Mouse (Mus musculus): ENCODE results near the gene Apoc2.
"Not testable (repeated sequence)": the region's sequence is repeated elsewhere in the genome, so short reads cannot be mapped to it uniquely, and the experiment has no call there.

Gene Apoc2

GRCm38 (mm10) chr7:19698907-19699826 lies 21.4 kb upstream of the Apoc2 start, which contains the start of gene Apoe:
Apoe (minus strand) TSS chr7:19699188.
- DNase-seq (ENCODE audit: low read depth, low spot score): peak; percentile 45

- DNase-seq (ENCODE audit: low read depth, low spot score): no peak
These were observed 20.5 kb upstream of the Apoc2 start for GRCm38 (mm10) chr7:19697949-19698906.

- DNase-seq (ENCODE audit: low read depth, low spot score): no peak
These were observed 18.7 kb upstream of the Apoc2 start for GRCm38 (mm10) chr7:19696336-19696873.

DNA sequence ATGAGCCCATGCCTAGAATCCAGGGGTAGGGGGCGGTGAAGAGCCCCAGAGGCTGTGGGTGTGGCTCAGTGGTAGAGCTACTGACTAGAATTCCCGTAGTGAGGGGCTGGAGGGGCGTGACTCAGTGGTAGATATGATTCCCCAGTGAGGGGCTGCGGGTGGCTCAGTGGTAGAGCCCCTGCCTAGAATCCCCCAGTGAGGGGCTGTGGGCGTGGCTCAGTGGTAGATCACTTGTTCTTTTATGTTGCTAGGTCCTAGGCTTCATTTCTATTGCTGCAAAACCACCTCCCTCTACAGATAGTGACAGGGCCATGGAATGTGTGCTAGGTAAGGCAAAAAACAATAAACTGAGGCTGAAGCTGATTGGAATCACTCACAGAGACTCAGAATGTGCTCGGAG lies 18.1 kb upstream of the Apoc2 start:
- no peak for DNase-seq (ENCODE audit: low read depth, low spot score)

- no peak for DNase-seq (ENCODE audit: low read depth, low spot score)
These were observed 17.5 kb upstream of the Apoc2 start for GRCm38 (mm10) chr7:19695213-19695594.

GRCm38 (mm10) chr7:19694336-19695212 lies 16.8 kb upstream of the Apoc2 start:
- DNase-seq (ENCODE audit: low read depth, low spot score): no peak

GRCm38 (mm10) chr7:19693421-19693820 lies 15.7 kb upstream of the Apoc2 start:
- no peak for DNase-seq (ENCODE audit: low read depth, low spot score)

DNA sequence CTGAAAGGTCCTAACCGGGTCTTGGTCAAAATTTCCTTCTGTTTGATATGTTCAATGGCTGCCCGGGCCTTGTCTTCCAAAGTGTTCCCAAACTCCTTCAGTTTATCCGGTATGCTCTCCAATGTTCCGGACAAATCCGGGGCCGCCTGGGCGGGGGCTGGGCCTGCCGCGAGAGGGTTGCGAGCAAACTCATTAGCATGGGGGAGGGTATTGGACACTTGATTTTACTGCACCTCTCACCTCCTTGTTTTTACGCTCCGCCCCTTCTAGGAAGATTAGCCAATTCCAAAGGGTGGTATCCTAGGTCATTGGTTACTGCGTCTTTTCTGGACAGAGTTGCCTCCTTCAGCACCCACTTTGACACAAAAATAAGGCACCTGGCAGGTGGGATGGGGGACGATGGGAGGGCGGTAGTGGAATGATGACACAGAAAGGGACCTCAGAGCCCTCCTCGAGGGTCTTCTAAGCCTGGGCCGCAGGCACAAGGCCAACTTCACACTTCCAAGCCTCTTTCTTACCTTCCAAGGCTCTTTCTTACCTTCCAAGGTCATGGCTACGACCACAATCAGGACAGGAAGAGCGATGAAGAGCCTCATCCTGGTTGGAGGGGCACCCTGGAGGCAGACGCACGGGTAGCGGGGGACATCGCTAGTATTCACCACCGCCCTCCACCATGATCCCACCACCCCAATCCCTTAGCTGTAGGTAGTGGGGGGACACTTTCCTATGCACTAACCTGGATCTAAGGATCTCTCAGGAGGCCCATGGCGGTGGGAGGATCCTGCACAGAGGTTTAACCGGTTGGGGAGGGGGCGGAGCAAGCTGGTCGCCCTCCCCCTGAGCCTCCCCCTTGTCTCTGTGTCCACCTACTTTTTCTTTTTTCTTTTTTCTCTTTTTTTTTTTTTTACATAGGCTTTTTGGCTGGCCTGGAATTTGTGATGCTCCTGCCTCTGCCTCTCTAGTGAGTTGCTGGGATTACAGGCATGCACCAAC lies 14.4 kb upstream of the Apoc2 start, which contains the start of gene Apoc1:
Gene Apoc1, minus strand, starts transcription at position 788 of the 993 bp plus-strand sequence.
- no peak for DNase-seq (ENCODE audit: low read depth, low spot score)

DNA sequence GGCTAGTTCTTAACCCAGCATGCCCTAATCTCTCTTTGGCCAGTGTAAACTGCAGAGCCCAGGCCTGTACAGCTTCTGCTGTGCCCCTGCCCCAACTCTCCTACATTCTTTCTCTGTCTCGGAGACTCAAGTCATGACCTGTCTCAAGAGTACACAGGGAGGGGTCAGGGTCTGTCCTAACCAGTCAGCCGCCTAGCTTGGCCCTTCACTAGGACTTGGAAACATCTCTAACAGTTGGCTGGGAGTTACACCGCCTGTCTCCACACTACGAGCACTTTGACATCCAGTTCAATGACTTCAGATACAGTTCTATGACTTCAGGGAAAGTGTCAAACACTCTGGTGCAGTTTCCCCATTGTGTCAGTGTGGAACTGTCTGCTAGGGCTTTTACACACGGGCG lies 13.7 kb upstream of the Apoc2 start:
- DNase-seq (ENCODE audit: low read depth, low spot score): no peak

DNA sequence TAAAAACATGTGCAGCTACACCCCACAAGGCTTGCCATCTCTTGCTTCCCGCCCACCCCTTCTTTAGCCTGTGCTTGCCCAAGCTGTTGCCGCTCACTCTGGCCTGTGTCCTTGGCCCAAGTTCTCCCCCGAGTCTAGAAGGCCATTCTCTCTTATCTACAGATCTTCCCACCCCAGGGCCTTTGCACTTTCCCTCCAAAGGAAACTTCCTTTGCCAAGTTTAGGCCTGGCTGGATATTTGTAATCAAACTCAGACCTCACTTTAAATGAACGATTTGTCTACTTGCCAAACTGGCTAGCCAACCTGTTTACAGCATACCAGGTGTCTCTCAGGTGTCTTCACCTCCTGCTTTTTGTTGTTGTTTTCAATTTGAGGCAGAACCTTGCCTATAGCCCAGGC lies 13.1 kb upstream of the Apoc2 start:
- no peak for DNase-seq (ENCODE audit: low read depth, low spot score)

- no peak for DNase-seq (ENCODE audit: low read depth, low spot score)
These were observed 10.9 kb upstream of the Apoc2 start for GRCm38 (mm10) chr7:19688611-19689010.

- DNase-seq (ENCODE audit: low read depth, low spot score): no peak
These were observed 10.4 kb upstream of the Apoc2 start for GRCm38 (mm10) chr7:19688101-19688500.

GRCm38 (mm10) chr7:19686927-19687583 lies 9.3 kb upstream of the Apoc2 start:
- not testable (repeated sequence) for DNase-seq (ENCODE audit: low read depth, low spot score)

DNA sequence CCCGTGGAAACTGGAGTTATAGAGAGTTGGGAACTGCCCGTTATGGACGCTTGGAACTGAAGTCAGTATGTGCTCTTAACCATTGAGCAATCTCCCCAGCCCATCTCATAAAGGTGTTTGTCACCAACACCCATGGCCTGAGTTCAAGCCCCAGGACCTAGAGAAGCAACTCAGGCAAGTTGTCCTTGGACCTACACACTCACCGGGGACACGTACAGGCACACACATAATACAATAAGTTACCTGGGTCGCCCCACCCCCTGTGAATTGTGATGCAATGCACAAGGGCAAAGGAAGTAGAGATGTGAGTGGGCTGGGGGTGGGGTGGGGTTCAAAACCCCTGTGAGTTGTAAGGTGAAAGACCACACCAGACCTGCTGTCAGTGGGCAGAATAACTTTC lies 8.8 kb upstream of the Apoc2 start:
- DNase-seq (ENCODE audit: low read depth, low spot score): no peak

DNA sequence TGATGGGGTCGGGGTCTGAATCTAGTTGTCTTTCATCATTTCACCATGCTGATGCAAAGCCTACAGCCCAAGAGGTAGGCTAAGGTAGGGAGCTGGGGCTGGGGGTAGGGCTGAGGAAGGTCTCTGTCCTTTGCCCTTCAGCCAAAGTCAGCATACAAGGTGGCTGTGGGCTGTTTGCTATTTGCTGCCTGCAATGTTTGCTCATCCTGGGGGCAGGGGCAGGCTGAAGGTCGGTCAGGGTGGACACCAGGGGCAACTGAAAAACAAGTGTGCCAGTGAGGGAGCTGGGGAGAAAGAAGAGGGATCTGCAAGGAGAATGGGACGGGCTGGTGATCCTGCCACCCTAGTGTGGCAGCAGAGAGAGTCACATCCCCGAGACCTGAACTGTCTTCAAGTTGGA lies 7.6 kb upstream of the Apoc2 start:
- DNase-seq (ENCODE audit: low read depth, low spot score): no peak

- DNase-seq (ENCODE audit: low read depth, low spot score): no peak
These were observed 6.0 kb upstream of the Apoc2 start for GRCm38 (mm10) chr7:19683771-19684201.

DNA sequence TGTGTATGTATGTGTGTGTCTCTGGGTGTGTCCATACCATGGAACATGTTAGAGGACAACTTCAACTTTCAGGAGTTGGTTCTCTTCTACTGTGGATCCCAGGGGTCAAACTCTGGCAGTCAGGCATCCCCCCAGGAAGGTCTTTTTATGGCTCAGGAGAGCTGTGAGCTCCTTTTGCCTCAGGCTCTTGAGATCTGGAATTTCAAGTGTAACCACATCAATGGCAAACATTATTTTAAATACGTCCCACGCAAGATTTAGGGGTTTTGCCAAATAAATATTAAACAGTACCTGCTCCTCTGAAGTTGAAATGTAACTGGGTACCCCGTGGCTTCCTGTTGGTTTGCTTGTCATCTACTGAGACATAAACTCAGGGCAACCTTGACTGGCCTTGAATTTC lies 5.2 kb upstream of the Apoc2 start:
- no peak for DNase-seq (ENCODE audit: low read depth, low spot score)

DNA sequence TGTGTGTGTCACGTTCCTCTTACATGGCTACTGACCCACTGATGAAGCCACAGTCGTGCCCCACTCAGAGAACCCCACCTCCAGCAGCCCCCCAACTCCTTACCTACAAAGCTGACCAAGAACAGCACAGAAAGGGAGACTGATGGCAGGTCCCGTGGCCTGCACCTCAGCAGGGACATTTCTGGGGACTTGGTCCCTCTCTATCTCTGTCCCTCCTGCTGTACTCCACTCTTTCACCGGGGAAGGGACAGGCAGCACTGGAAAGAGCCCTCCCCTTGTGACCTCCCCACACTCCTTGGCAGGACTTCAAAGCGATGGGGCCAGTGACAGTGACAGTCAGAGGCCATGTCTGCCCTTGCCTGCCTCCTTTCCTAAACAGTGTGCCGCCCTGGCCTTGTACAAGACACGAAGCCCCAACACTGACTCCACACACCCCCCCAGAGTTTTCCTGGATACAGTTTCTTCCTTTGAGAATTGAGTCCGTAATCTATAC lies 3.5 kb upstream of the Apoc2 start, which contains the start of the genes Gm44805 and Apoc4:
Gene Gm44805, minus strand, starts transcription at position 222 of the 493 bp plus-strand sequence.
Gene Apoc4, minus strand, starts transcription at position 278 of the 493 bp plus-strand sequence.
- DNase-seq (ENCODE audit: low read depth, low spot score): no peak

DNA sequence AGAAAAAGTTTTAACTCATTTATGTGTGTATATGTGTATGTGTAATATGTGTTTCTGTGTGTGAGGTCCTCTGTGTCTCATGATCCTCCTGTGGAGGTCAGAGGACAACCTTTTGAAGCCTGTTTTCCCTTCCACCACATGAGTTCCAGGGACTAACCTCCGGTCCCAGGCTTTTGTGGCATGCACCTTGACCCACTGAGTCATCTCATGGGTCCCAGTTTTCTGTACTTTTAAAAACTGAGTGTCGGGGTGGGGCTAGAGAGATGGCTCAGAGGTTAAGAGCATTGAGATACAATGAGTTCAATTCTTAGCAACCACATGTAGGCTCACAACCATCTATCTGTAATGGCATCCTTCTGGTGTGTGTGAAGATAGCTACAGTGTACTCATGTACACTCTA lies 3.0 kb upstream of the Apoc2 start:
- DNase-seq (ENCODE audit: low read depth, low spot score): no peak

All from skeletal muscle tissue, adult 2 months (tissue).